Mouse (Mus musculus) regulatory T cell (primary cell): ENCODE measurements around the gene Nek9.

Experiments used
- in situ Hi-C: fragments of 300-600 bp; cut with MboI, MseI; formaldehyde crosslinking; loops from one replicate; pipeline ENCODE4 v1.15.1; 2025; ENCODE audit warnings: high pct_unique_total_duplicates

The Nek9 gene

GRCm38 (mm10) chr12:85339243-85339729 lies at the start of gene Nek9:
Gene Nek9, minus strand, starts transcription at chr12:85339362.
- in situ Hi-C loops = no loop called here

GRCm38 (mm10) chr12:85385995-85386375 lies 46.8 kb upstream of the Nek9 start:
- in situ Hi-C loops = loop anchor here (5.0 kb wide), 1 partner anchor 46 kb away; no protein-coding TSS in a partner anchor

- in situ Hi-C loops = loop anchor here (5.0 kb wide), 1 partner anchor 47 kb away; no protein-coding TSS in a partner anchor
Observed at GRCm38 (mm10) chr12:85385329-85385994, 46.3 kb upstream of the Nek9 start.

GRCm38 (mm10) chr12:85382761-85383680 lies 43.9 kb upstream of the Nek9 start:
- in situ Hi-C loops = no loop called here

- in situ Hi-C loops = no loop called here
Observed at GRCm38 (mm10) chr12:85381570-85381969, 42.4 kb upstream of the Nek9 start.

GRCm38 (mm10) chr12:85380942-85381341 lies 41.8 kb upstream of the Nek9 start:
- in situ Hi-C loops = no loop called here

GRCm38 (mm10) chr12:85380308-85380707 lies 41.1 kb upstream of the Nek9 start:
- in situ Hi-C loops = no loop called here

- in situ Hi-C loops = no loop called here
Observed at GRCm38 (mm10) chr12:85378271-85378670, 39.1 kb upstream of the Nek9 start.

- in situ Hi-C loops = no loop called here
Observed at GRCm38 (mm10) chr12:85374561-85375272, 35.6 kb upstream of the Nek9 start, which contains the start of gene Tmed10. Gene Tmed10, minus strand, starts transcription at chr12:85374847.

- in situ Hi-C loops = no loop called here
Observed at GRCm38 (mm10) chr12:85373591-85374560, 34.7 kb upstream of the Nek9 start.

GRCm38 (mm10) chr12:85372068-85372665 lies 33.0 kb upstream of the Nek9 start:
- in situ Hi-C loops = no loop called here

- in situ Hi-C loops = no loop called here
Observed at GRCm38 (mm10) chr12:85368441-85369063, 29.4 kb upstream of the Nek9 start.

GRCm38 (mm10) chr12:85366271-85366670 lies 27.1 kb upstream of the Nek9 start:
- in situ Hi-C loops = no loop called here

GRCm38 (mm10) chr12:85362510-85362909 lies 23.3 kb upstream of the Nek9 start:
- in situ Hi-C loops = no loop called here

GRCm38 (mm10) chr12:85361580-85361979 lies 22.4 kb upstream of the Nek9 start:
- in situ Hi-C loops = no loop called here

GRCm38 (mm10) chr12:85361165-85361564 lies 22.0 kb upstream of the Nek9 start:
- in situ Hi-C loops = no loop called here

- in situ Hi-C loops = no loop called here
Observed at GRCm38 (mm10) chr12:85354061-85354460, 14.9 kb upstream of the Nek9 start.

GRCm38 (mm10) chr12:85350407-85351232 lies 11.5 kb upstream of the Nek9 start:
- in situ Hi-C loops = no loop called here

- in situ Hi-C loops = no loop called here
Observed at GRCm38 (mm10) chr12:85348338-85348737, 9.2 kb upstream of the Nek9 start.
